Mouse (Mus musculus): ENCODE measurements around the gene Zfp398. TPM values are rescaled to one million over a fixed set of nuclear protein-coding genes. Genes with fewer than 3 reads are reported as not detected.
"Not testable (repeated sequence)": the region's sequence is repeated elsewhere in the genome, so short reads cannot be mapped to it uniquely, and the experiment has no call there.

Zfp398 gene
- total RNA-seq, 2 experiments from 2014 or later: 1.6 to 4.2 TPM

DNA sequence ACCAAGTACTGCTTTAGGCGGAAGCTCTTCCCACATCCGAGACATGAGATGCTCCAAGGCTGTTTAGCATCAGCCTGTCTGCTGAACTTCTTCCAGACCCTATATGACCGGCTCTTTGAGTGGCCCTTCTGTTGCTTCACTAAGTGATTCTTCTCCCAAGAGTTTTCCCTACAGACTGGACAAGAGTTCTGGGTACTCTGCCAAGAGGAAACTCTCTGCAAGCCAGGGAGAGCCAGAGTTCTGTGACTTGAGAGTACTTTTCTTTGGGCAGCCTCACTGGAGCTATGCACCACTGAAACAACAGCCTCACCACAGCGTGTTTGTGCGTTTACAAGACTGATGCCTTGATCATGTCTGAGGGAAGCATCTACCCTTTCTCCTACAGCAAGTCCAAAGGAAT is 14.2 kb upstream of the Zfp398 start:
- no peak for ATAC-seq (replicated peaks; ENCODE audit: low FRiP score, poor library complexity, severe bottlenecking)

DNA sequence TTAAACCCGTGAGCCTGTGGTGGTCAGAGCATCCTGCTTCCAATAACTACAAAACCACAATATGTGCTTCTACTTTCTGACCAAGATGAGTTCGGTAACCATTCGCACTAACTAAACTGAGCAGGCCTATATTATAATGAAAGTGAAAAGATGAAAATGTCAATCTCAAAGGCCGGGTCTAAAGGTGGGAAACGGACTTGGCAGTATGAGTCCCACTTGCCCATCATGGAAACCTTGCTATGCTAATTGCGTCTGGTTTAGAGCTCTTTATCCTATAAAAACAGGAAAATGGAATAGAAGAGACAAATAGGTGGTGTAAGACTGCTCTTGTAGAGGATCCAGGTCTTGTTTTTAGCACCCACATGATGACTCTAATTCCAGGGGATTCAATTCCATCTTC is 13.7 kb upstream of the Zfp398 start:
- no peak for ATAC-seq (replicated peaks; ENCODE audit: low FRiP score, poor library complexity, severe bottlenecking)

DNA sequence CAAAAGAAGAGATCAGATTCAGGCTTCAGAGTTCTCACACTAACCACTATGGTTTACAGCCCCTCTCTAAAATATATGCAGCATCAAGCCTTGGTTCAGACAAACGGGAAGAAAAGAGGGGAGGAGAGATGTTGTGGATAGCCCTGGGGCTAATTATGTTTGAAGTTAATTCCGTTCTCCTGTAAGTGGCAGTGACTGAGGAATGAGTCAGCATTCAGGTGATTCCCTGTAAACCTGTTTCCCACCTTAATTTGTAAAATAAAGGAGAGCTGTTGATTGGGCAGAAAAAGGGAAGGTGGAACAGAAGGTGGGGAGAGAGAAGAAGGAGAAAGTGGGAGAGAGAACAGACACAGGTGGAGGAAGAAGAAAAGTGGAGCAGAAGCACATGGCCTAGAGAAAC is 11.2 kb upstream of the Zfp398 start:
- ATAC-seq (replicated peaks; ENCODE audit: low FRiP score, poor library complexity, severe bottlenecking): no peak

GRCm38 (mm10) chr6:47827462-47827861 is 8.0 kb upstream of the Zfp398 start:
- ATAC-seq (replicated peaks; ENCODE audit: low FRiP score, poor library complexity, severe bottlenecking): no peak

- no peak for ATAC-seq (replicated peaks; ENCODE audit: low FRiP score, poor library complexity, severe bottlenecking)
These were observed 6.5 kb upstream of the Zfp398 start for GRCm38 (mm10) chr6:47828950-47829349.

GRCm38 (mm10) chr6:47830104-47831078 is 5.1 kb upstream of the Zfp398 start, which contains the start of gene Zfp786:
Zfp786 (minus strand) TSS chr6:47830867.
- peak; percentile 92 for ATAC-seq (replicated peaks; ENCODE audit: low FRiP score, poor library complexity, severe bottlenecking)

GRCm38 (mm10) chr6:47832220-47832619 is 3.2 kb upstream of the Zfp398 start:
- no peak for ATAC-seq (replicated peaks; ENCODE audit: low FRiP score, poor library complexity, severe bottlenecking)

DNA sequence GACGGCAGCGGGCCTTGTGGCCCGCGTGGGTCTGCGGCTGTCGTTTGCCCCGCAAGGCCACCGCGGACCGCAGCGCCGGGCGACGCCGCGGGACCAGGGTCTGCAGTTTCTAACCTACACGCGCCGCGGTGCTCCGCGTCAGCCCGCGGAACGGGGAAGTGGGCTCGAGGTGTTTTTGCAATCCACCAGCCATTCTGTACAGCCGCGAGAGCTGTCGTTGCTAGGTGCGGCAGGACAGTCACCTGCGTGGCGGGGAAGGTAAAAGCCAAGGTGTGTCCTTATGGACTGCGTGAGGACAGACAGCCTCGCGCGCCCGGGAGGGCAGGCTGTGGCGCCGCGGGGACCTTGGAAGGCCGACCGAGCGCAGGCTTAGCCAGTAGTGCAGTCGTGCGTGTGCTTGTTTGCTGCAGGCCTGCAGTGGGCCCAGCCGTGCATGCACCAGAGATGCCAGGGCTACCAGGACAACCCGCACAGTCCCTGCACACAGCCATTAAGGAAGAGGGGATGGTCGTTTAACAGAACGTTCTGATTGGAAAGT is 592 bp downstream of the Zfp398 start:
- peak; percentile 67 for ATAC-seq (replicated peaks; ENCODE audit: low FRiP score, poor library complexity, severe bottlenecking)

DNA sequence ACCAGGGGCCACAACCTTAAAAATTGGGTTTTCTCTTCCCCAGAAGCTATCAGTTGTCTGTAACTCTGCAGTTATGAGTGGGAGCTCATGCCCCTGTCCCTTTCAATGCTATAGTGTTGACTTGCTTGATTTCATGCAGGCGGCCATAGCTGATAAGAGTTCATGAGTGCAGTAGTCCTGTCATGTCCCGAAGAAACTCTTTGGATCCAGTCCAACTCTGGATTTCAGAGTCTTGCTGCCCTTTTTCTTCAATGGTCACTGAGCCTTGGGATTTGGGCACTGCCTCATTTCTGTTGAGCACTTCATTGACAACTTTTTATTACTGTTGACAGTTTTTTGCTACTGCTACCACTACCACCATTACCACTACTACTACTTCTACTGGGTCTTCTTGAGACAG is 2.2 kb downstream of the Zfp398 start:
- no peak for ATAC-seq (replicated peaks; ENCODE audit: low FRiP score, poor library complexity, severe bottlenecking)

- ATAC-seq (replicated peaks; ENCODE audit: low FRiP score, poor library complexity, severe bottlenecking): no peak
These were observed 5.6 kb downstream of the Zfp398 start for GRCm38 (mm10) chr6:47841077-47841476.

- ATAC-seq (replicated peaks; ENCODE audit: low FRiP score, poor library complexity, severe bottlenecking): no peak
These were observed 6.4 kb downstream of the Zfp398 start for GRCm38 (mm10) chr6:47841831-47842230.

GRCm38 (mm10) chr6:47842337-47842736 is 6.9 kb downstream of the Zfp398 start:
- no peak for ATAC-seq (replicated peaks; ENCODE audit: low FRiP score, poor library complexity, severe bottlenecking)

DNA sequence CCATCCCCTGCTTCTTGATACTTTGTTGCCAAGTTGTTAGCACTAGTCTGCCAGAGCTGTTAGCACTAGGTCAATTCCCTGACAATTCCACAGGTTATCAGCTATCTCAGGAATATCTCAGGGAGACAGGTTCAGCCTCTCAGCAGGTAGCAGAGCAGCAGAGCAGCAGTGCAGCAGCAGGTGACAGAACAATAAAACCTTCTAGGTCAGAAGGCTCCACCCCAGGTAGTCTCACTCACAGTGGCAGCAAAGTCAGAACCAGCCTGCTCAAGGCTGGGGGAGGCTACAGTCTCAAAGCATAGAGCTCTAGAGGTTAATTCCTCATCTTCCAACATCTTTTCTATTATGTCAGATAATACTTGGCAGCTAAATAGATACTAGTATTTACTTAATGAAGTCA is 10.3 kb downstream of the Zfp398 start:
- ATAC-seq (replicated peaks; ENCODE audit: low FRiP score, poor library complexity, severe bottlenecking): no peak

DNA sequence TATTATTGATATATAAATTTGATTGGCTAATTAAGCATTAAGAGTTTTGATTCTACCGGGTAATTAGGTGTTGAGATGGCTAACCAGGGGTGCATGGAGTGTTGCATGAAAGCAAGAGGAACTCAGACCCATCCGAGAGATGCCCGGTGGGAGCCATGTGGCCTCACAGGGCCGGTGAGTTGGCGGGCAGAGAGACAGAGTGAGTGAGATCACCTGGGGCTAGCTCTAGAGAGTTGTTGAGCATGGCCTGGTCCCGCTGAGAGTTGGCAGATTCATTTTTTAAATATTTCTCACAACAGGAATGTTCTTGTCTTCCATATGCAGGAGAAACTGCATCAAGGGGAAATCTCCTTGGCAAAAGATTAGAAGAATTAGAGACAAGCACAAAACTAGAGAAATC is 21.8 kb downstream of the Zfp398 start:
- no peak for ATAC-seq (replicated peaks; ENCODE audit: low FRiP score, poor library complexity, severe bottlenecking)

DNA sequence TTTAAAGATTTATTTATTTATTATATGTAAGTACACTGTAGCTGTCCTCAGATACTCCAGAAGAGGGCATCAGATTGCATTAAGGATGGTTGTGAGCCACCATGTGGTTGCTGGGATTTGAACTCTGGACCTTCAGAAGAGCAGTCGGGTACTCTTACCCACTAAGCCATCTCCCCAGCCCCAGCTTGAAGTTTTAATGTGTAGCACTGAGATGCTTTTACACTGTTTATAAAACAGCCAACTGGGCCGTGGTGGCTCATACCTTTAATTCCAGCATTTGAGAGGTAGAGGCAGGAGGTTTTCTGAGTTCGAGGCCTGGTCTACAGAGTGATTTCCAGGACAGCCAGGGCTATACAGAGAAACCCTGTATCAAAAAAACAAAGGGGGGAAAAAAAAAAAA is 22.3 kb downstream of the Zfp398 start:
- not testable (repeated sequence) for ATAC-seq (replicated peaks; ENCODE audit: low FRiP score, poor library complexity, severe bottlenecking)

- no peak for ATAC-seq (replicated peaks; ENCODE audit: low FRiP score, poor library complexity, severe bottlenecking)
These were observed 36.8 kb downstream of the Zfp398 start for GRCm38 (mm10) chr6:47872266-47872665.

DNA sequence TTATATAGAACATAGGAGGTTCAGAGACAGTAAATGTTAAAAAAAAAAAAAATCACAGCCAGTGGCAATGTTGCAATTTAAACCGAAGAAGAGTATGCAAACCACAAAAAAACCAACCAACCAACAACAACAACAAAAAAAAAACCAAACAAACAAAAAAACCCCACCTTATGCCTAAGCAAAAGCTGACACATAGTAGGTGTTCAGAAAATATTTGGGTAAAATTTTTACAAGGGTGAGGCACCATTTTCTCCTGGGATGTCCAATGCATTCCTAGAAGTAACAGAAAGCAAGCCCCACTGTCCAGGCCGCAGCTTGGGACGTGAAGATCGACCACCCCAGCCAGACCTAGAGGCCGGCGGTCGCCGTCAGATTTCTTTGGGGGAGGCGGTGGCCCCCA is 41.6 kb downstream of the Zfp398 start, which contains the start of gene Zfp282:
Zfp282 (plus strand) TSS at position 147 of the 400 bp plus-strand sequence.
- no peak for ATAC-seq (replicated peaks; ENCODE audit: low FRiP score, poor library complexity, severe bottlenecking)

GRCm38 (mm10) chr6:47877461-47878132 is 42.1 kb downstream of the Zfp398 start:
- ATAC-seq (replicated peaks; ENCODE audit: low FRiP score, poor library complexity, severe bottlenecking): peak; percentile 95

DNA sequence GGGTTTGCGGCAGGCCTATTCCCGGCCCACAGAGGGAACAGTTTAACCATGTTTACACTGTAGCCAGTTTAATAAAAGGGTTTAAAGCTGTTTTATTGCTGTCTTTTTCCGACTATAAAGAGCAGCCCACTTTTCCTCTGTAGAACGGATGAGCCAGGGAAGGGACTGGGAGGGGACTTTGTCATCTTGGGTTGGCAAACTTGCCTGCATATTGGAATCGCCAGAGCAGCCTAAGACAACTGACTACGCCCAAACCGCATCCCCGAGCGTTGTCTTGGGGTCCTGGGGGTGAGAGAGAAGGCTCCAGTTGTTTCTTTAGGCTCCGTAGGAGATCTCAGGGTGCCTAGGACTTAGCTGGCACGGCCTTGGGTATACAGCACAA is 42.7 kb downstream of the Zfp398 start:
- ATAC-seq (replicated peaks; ENCODE audit: low FRiP score, poor library complexity, severe bottlenecking): peak; percentile 40

DNA sequence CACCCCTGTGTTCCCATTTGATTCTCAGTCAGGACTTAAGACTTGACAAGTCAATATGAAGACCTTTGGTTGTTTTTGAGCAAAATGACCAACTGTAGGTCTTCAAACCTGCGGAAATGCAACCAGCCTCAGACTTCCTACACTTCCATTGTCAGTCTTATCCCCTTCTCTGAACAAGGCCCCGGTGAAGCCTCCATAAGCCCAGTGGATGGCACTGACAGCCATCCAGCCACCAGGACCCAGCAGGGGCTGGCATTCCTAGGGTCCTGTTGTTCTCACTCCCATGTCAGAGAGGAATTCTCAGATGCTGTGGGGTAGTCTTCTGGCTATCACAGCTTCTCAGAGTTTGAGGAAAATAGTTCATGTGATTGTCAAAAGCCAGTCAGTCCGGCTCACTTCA is 43.1 kb downstream of the Zfp398 start:
- ATAC-seq (replicated peaks; ENCODE audit: low FRiP score, poor library complexity, severe bottlenecking): no peak
